Mouse (Mus musculus) forebrain, embryonic 12.5 days (tissue): ENCODE results near the gene 2010111I01Rik. TPM values are rescaled to one million over a fixed set of nuclear protein-coding genes. Genes with fewer than 3 reads are reported as not detected.
A peak's percentile ranks its signal among the peaks of the same experiment; 100 is the strongest.
"Not testable (repeated sequence)": the region's sequence is repeated elsewhere in the genome, so short reads cannot be mapped to it uniquely, and the experiment has no call there.

Source experiments
- ATAC-seq: fragments of 200-750 bp; cut with Nextera tagmentation; 2 replicates; pipeline ENCODE4 v1.8.0; 2017; ENCODE audit warnings: moderate TSS enrichment; ENCODE audit not compliant: low FRiP score
- H3K27ac ChIP-seq: fragments of 300-500 bp; sonication (generic); 2 replicates; pipeline ENCODE4 v1.5.1; 2016; ENCODE audit warnings: mild to moderate bottlenecking
- H3K27me3 ChIP-seq: fragments of 300-500 bp; sonication (generic); 2 replicates; pipeline ENCODE4 v1.6.1; 2016; ENCODE audit warnings: mild to moderate bottlenecking
- H3K36me3 ChIP-seq: fragments of 300-500 bp; sonication (generic); replicated peaks from 2 replicates; pipeline ENCODE4 v1.6.1; 2016; ENCODE audit warnings: mild to moderate bottlenecking
- H3K4me1 ChIP-seq: fragments of 300-500 bp; sonication (generic); 2 replicates; pipeline ENCODE4 v1.6.1; 2016
- H3K4me2 ChIP-seq: fragments of 300-500 bp; sonication (generic); 2 replicates; pipeline ENCODE4 v1.6.1; 2016; ENCODE audit warnings: mild to moderate bottlenecking, moderate library complexity
- H3K4me3 ChIP-seq: fragments of 300-500 bp; sonication (generic); replicated peaks from 2 replicates; pipeline ENCODE4 v1.5.1; 2016; ENCODE audit warnings: mild to moderate bottlenecking
- H3K9ac ChIP-seq: fragments of 300-500 bp; sonication (generic); 2 replicates; pipeline ENCODE4 v1.6.1; 2016; ENCODE audit warnings: mild to moderate bottlenecking
- H3K9me3 ChIP-seq: fragments of 300-500 bp; sonication (generic); 2 replicates; pipeline ENCODE4 v1.6.1; 2016
- WGBS: fragments of 180-500 bp; shearing (Covaris S2); methylation state at CpG from one replicate; pipeline ENCODE4 v1.1.7; 2016; 5-methylcytosine and 5-hydroxymethylcytosine counted together
- polyA plus RNA-seq: library from polyadenylated mRNA; unstranded; fragments of >200 nt; fragmentation: Nextera tagmentation; extraction: Ambion mirVana; gene quantifications from 2 replicates; pipeline ENCODE4 v1.2.1, GENCODE M21; 2016

2010111I01Rik gene
- polyA plus RNA-seq, result 30.7 and 34.3 TPM in 2 replicates

DNA sequence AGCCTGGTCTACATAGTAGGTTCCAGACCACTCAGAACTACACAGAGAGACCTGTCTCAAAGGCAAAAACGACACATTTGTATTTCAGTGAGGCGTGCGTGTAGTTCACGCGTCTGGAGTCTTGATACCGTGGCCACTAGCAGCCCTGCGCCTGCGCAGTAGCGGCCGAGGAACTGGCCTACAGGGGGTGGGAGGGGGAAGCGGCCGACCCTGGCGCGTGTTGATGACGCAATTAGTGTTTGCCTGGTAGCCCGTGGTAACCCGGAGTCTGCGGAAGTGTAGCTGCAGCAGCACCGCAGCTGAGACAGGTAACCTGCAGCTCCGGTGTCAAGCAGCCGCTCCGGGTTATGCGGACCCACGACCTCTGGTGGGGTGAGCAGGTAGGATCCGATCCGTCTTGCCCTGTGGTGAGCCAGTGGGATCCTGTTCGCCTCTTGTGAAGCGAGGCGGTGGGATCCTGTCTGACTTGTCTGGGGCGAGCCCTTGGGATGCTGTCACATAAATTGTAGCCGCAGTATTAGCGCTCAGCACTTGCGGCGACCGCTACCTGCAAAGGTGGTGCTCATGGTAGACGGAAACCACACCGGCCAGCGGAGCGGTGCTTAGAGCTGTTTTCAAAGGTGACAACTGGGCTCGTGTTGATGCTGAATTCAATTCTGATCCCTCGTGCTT is at the start of gene 2010111I01Rik:
Gene 2010111I01Rik, plus strand, starts transcription at position 254 of the 672 bp plus-strand sequence.
- H3K9ac ChIP-seq, result peak within 1 kb of the TSS; percentile 65
- peak within 1 kb of the TSS; percentile 61 for H3K4me3 ChIP-seq
- no peak within 1 kb of the TSS for H3K27ac ChIP-seq
- no peaks in the 10 kb centered on the region for H3K9me3 ChIP-seq
- H3K4me1 ChIP-seq, result peaks cover 10% of the 10 kb centered on the region; the same call in 1 of the 2 replicates
- ATAC-seq, result peak; percentile 95
- H3K27me3 ChIP-seq, result no peaks in the 10 kb centered on the region
- H3K4me2 ChIP-seq, result peak within 1 kb of the TSS; percentile 82
- WGBS, result 1% methylated on average over 41 of the region's 41 CpGs
- H3K36me3 ChIP-seq, result no peaks in the 10 kb centered on the region

DNA sequence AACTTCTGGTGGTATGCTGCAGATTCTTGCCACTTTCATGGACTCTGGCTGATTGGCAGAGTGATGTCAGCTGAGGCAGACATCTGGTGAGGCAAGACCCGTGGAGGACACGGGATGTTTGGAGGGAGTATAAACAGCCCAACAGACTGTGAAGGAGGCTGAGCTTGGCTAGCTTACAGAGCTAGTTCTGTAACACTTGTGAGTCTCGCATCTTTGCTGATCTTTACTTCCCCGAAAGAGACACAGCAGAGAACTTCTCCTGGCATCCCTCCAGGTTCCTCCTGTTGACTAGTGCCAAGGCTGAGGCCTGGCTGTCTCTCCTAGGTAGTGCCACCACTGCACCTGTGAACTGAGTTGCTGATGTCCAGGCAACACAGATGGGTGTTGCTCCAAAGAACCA is 48.0 kb upstream of the 2010111I01Rik start:
- ATAC-seq, result no peak
- Histone ChIP-seq H3K27ac (no peak overlapping the region), H3K36me3 (no peaks in the 10 kb centered on the region), H3K27me3 (no peaks in the 10 kb centered on the region), H3K4me3 (no peak overlapping the region), H3K9me3 (no peaks in the 10 kb centered on the region), H3K4me2 (no peak overlapping the region), H3K4me1 (no peaks in the 10 kb centered on the region), H3K9ac (no peak overlapping the region)
- 87% methylated on average over 4 of the region's 4 CpGs for WGBS

DNA sequence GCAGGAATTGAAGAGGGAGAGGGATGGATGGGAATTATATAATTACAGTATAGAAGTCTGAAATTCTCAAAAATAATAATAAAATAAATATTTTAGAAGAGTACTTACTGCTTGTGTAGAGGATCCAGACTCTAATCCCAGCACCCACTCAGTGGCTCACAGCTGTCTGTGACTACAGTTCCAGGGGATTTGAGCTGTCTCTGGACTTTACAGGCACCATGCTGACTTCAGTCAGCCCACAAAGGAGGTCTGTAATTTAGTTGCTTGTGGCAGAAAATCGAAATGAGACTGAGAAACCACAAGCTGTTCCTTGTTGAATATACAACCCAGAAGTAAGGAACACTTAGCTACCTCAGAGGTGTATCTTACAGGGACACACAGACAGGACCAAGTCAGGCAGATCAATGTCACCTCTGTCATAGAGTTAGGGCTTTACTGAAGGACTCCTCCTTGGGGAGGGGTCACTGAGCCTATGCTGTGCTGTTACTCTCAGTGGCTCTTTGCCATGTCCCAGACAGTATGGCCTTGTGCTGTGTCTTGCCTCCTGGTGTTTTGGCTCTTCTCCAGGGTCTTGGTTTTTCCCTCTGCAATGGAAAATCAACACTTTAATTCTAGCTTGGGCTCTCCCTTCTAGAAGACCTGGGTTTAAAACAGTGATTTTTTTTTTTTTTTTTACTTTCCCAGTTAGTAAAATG is 47.1 kb upstream of the 2010111I01Rik start:
- Histone ChIP-seq H3K9me3 (no peaks in the 10 kb centered on the region), H3K27ac (no peak overlapping the region), H3K4me3 (no peak overlapping the region), H3K36me3 (no peaks in the 10 kb centered on the region), H3K4me1 (no peaks in the 10 kb centered on the region), H3K4me2 (no peak overlapping the region), H3K9ac (no peak overlapping the region), H3K27me3 (no peaks in the 10 kb centered on the region)
- 54% methylated on average over 1 of the region's 1 CpGs for whole genome bisulfite sequencing
- no peak for ATAC-seq

DNA sequence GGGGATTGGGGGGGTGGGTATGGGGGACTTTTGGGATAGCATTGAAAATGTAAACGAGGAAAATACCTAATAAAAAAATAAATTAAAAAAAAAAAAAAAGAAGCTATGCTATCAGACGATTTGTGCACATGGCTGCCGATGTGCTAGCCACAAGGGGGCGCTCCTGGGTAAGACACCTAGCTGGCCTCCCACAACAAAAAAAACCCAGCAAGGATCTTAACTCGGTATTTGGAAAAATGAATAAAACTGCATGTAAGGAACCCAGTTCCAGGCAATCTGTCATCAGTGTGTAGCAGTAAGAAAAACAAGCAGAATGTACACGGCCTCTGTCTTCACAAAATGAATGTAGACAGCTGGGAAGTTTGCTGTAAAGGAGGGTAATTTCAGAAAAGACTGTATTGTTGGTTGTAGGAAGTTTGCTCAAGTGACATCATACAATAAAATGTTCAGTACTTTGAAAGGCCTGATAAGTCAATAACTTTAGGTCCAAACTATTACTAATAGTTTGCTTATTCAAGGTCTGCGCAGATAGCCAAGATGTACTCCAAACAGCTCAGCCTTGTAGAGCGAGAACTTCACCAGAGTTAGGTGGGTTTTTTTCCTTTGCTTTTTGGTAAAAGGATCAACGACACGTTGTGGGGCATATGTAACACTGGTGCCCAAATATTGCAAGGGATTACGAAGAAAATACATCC is 44.9 kb upstream of the 2010111I01Rik start:
- H3K9ac ChIP-seq, result no peak overlapping the region
- no peak overlapping the region for H3K4me3 ChIP-seq
- H3K36me3 ChIP-seq, result no peaks in the 10 kb centered on the region
- no peak for ATAC-seq
- no peaks in the 10 kb centered on the region for H3K9me3 ChIP-seq
- WGBS, result 37% methylated on average over 11 of the region's 11 CpGs
- H3K27ac ChIP-seq, result no peak overlapping the region
- no peaks in the 10 kb centered on the region for H3K4me1 ChIP-seq
- no peaks in the 10 kb centered on the region for H3K27me3 ChIP-seq
- no peak overlapping the region for H3K4me2 ChIP-seq

DNA sequence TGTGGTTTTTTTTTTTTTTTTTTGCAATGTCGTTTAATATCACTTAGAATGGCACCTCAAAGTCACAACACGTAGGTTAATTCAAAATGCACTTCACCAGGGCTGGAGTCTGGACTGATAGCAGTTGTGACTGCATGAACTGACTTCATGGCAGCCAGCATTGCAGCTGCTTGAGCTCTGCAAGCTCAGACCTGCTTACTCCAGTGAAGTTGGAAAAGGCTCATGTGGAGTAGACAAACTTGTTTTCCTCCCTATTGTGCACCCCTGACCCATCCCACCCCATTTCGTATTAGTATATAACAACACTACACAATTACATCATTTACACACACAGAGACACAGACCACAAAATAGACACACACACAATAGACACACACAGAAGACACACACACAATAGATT is 42.0 kb upstream of the 2010111I01Rik start:
- Histone ChIP-seq H3K4me2 (no peak overlapping the region), H3K27me3 (no peaks in the 10 kb centered on the region), H3K4me3 (no peak overlapping the region), H3K27ac (no peak overlapping the region), H3K9ac (no peak overlapping the region), H3K4me1 (no peaks in the 10 kb centered on the region), H3K36me3 (no peaks in the 10 kb centered on the region), H3K9me3 (no peaks in the 10 kb centered on the region)
- no peak for ATAC-seq
- WGBS, result 72% methylated on average over 3 of the region's 3 CpGs

DNA sequence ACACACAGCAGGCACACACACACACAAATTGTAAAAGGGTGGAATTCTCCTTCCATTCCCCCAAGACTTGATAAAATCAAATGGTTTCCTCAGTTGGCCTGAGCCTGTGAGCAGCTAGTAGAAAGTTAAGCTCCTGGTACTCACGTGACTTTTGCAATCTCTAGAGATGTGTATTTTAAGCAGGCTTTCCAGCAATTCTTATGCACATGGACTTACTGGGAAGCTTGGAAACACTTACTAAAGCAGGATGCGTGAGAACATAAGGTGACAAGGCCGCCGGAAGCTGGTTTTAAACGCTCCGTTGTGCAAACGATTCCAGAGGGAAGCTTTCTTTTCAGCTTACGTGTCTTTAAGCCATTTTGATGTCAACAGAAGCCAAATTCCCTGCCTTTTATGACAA is 41.5 kb upstream of the 2010111I01Rik start:
- Histone ChIP-seq H3K27ac (no peak overlapping the region), H3K9ac (no peak overlapping the region), H3K4me1 (no peaks in the 10 kb centered on the region), H3K27me3 (no peaks in the 10 kb centered on the region), H3K4me3 (no peak overlapping the region), H3K9me3 (no peaks in the 10 kb centered on the region), H3K4me2 (no peak overlapping the region), H3K36me3 (no peaks in the 10 kb centered on the region)
- 77% methylated on average over 8 of the region's 8 CpGs for WGBS
- ATAC-seq, result no peak

DNA sequence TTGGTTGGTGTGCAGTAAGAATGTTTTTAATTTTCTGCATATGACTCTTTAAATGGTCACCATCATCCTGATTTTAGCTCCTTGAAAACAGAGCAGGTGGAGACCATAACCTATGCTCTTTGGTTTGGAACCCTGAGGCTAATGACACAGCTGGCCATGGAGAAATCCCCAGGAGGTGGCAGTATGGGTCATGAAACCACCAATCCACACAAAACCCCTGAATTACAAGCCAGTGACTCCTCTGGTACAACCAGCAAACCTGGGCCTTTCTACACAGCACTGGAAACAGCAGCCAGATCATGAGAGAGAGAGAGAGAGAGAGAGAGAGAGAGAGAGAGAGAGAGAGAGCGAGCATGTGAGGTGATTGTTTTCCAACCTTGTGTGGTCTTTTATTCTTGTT is 38.2 kb upstream of the 2010111I01Rik start:
- no peaks in the 10 kb centered on the region for H3K27me3 ChIP-seq
- H3K9me3 ChIP-seq, result no peaks in the 10 kb centered on the region
- no peak overlapping the region for H3K4me3 ChIP-seq
- no peak overlapping the region for H3K27ac ChIP-seq
- no peaks in the 10 kb centered on the region for H3K36me3 ChIP-seq
- ATAC-seq, result no peak
- H3K4me1 ChIP-seq, result no peaks in the 10 kb centered on the region
- WGBS, result 88% methylated on average over 1 of the region's 1 CpGs
- no peak overlapping the region for H3K9ac ChIP-seq
- no peak overlapping the region for H3K4me2 ChIP-seq

DNA sequence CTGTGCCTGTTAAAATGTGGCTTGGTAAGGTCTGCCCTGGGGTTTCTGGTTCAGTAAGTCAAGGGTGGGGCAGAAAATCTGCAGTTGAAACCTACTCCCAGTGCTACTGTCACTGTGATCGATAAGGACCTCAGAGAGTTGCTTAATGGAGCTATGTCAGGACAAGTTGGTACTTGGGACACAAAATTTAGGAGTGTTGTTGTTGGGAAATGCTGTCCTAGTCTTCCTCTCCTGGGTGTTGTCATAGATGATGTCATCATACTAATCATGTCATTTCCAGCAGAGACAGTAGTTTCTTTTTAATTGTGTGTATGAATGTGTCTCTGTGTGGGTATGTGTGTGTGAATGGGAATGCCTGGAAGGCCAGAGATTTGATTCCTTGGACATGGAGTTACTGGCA is 37.2 kb upstream of the 2010111I01Rik start:
- H3K27ac ChIP-seq, result no peak overlapping the region
- no peak overlapping the region for H3K9ac ChIP-seq
- 85% methylated on average over 1 of the region's 1 CpGs for WGBS
- H3K27me3 ChIP-seq, result no peaks in the 10 kb centered on the region
- ATAC-seq, result no peak
- no peaks in the 10 kb centered on the region; the same call in 1 of the 2 replicates for H3K4me1 ChIP-seq
- H3K4me2 ChIP-seq, result no peak overlapping the region
- no peaks in the 10 kb centered on the region for H3K9me3 ChIP-seq
- no peak overlapping the region for H3K4me3 ChIP-seq
- no peaks in the 10 kb centered on the region for H3K36me3 ChIP-seq

DNA sequence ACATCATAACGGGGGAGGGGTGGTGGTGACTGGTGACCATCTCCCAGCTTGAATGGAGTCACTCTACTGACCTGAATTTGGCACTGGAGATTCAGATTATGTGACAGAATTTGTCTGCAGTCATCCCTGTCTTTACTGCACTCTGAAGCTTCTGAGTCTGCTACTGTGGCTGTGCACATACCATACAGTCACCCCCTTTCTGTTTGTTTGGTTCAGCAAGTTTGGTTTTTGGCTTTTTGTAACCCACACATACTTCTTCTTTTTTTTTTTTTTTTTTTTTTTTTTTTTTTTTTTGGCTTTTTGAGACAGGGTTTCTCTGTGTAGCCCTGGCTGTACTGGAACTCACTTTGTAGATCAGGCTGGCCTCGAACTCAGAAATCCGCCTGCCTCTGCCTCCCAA is 35.5 kb upstream of the 2010111I01Rik start:
- not testable (repeated sequence) for H3K9me3 ChIP-seq, H3K4me2 ChIP-seq, H3K4me1 ChIP-seq, H3K4me3 ChIP-seq, H3K27ac ChIP-seq, H3K36me3 ChIP-seq, H3K9ac ChIP-seq, H3K27me3 ChIP-seq, ATAC-seq
- WGBS, result 91% methylated on average over 3 of the region's 3 CpGs

DNA sequence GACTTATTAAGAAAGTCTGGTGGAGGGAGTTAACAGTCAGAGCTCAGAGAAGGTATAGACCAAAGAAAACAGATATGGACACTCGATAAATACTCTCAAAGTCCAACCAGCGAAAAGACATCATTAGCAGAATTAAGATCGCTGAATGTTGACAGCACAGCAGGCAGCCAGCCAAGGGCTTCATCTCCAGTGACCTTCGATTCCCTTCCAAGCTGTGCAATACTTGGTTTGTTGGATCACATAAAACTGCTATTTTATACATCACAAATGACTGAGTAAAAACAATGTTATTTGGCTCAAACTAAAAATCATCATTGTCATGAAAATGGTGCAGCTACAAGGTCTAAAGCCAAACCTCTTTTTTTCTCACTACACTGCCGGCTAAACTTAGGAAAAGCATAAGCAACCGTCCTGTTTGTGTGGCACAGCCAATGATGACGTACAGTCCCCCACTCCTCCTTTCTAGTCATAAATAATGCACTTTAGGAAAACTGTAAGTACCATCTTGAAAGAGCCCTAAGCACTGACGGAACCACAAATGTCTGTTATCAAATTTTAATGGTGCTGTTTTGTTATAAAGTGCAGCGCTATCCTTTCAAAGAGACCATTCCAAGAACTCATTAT is 34.8 kb upstream of the 2010111I01Rik start:
- Histone ChIP-seq H3K27me3 (no peaks in the 10 kb centered on the region), H3K27ac (no peak overlapping the region), H3K4me1 (no peaks in the 10 kb centered on the region; the same call in 1 of the 2 replicates), H3K36me3 (no peaks in the 10 kb centered on the region), H3K4me3 (no peak overlapping the region), H3K4me2 (no peak overlapping the region), H3K9ac (no peak overlapping the region), H3K9me3 (no peaks in the 10 kb centered on the region)
- ATAC-seq, result no peak
- 69% methylated on average over 9 of the region's 9 CpGs for WGBS

DNA sequence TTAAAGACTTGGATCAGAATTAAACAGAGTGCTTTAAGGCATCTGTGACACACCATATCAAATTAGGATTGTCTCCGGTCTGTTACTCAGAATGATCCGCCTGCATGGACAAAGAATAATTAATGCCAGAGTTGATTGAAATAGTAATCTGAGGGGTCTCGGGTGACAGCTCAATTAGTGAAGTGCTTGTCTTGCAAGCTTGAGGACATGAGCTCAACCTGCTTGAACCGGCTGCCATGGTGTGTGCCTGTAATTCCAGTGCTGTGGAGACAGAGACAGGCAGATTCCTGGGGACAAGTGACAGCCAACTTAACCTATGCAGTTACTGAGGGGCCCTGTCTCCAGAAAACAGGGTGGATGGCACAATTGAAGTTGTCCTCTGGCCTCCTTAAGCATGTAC is 32.2 kb upstream of the 2010111I01Rik start:
- ATAC-seq, result no peak
- Histone ChIP-seq H3K4me1 (no peaks in the 10 kb centered on the region; the same call in 1 of the 2 replicates), H3K9me3 (no peaks in the 10 kb centered on the region), H3K4me3 (no peak overlapping the region), H3K27me3 (no peaks in the 10 kb centered on the region), H3K27ac (no peak overlapping the region), H3K36me3 (no peaks in the 10 kb centered on the region), H3K4me2 (no peak overlapping the region), H3K9ac (no peak overlapping the region)
- WGBS, result 70% methylated on average over 4 of the region's 4 CpGs

DNA sequence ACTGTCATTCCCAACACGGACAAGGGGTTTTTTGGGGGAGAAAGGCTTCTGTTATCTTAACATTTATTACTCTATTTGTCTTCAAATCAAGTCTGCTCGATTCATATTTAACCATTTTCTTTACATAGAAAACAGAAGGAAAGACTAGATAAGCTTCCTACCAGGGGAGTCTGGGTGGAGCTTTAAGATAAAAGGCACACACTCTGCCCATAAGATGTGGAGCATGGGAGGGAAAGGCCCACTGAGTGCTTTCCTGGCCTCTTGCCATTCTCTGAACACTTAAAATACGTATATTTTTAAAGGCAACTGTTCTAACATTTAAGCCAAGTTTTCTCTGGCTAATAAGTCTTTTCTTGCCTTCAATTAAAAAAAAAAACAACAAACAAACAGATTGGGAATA is 25.3 kb upstream of the 2010111I01Rik start:
- ATAC-seq, result no peak
- no peaks in the 10 kb centered on the region for H3K27me3 ChIP-seq
- H3K9ac ChIP-seq, result no peak overlapping the region
- 89% methylated on average over 3 of the region's 3 CpGs for WGBS
- H3K27ac ChIP-seq, result no peak overlapping the region
- H3K4me3 ChIP-seq, result no peak overlapping the region
- no peaks in the 10 kb centered on the region for H3K36me3 ChIP-seq
- H3K9me3 ChIP-seq, result no peaks in the 10 kb centered on the region
- no peak overlapping the region for H3K4me2 ChIP-seq
- no peaks in the 10 kb centered on the region for H3K4me1 ChIP-seq
